Mouse (Mus musculus): ENCODE data around the gene Dck.
"Not testable (repeated sequence)": the region's sequence is repeated elsewhere in the genome, so short reads cannot be mapped to it uniquely, and the experiment has no call there.

Dck gene

DNA sequence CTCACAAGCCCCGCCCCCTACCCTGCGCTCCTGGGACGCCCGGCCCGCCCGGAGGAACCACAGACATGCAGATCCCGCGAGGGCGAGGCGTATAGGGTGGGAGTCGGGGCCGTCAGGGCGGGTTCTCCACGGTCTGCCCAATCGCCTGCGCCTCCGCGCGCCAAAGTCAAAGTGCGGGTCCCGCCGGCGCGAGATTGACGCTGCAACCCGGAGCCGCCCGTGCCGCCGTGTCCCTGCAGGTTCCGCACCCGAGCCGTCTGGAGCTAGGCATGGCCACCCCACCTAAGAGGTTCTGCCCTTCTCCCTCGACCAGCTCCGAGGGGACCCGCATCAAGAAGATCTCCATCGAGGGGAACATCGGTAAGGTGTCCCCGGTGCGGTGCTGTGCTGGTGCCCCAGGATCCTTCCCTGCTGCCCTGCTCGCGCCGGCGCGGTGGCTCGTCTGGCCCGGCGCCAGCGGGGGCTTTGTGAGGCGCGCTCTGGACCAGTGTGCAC is at the start of gene Dck:
Dck (plus strand) TSS at position 10 of the 495 bp plus-strand sequence.
- peak; percentile 97 to 99 for DNase-seq

DNA sequence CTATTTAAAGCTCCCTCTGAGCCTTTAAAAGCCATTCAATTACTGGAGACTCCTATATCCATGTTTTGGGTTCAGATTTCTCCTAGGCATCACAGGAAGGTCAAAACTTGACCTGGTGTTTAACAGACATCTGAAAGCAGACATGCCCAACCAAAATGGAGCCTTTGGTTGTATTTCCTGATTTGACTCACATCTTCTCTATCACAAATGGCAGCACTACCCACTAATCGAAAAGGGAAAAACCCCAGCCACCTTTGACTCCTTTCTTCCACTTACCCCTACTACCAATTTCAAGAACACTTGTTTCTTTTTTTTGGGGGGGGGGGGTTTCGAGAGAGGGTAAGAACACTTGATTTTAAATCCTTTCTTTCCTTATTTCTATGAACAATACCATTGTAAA is 47.8 kb upstream of the Dck start:
- no peak for DNase-seq

DNA sequence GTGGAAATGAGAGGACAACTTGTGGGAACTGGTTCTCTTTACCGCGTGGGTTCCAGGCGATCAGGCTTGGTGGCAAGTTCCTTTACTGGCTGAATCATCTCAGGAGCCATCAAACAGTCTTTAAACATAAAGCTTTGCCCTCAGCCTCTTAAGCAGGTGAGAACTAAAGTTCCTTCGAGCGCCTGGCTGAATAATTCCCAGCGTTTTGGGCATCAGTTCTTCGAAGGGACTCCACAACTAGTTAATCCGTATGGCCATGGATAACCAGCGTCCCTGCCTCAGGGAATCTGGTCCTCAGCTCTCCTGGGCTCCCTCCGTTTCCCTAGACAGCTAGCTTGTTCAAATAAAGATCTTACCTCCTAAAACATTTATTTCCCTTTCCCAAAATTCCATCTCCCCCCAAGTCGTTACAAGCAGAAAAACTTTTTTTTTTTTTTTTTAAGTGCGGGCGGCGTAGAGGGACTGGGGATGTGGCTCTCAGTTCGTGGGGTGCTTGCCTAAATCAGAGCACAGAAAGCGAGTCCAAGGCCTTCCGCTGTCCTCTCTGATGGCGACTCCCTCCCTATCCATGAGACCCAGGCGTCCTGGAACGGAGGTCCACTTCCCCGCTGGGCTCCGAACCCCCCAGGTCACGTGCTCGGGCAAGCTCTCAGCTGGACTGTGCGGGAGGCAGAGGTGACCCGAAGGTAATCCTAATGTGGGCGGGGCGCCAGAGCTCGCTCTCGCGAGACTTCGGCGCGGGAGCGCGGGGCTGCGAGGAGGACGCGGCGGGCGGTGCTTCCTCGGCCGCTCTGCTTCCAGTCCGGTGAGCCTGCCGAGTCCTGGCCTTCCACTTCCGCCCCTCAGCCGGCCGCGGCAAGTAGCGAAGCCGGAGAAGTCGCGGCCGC is 44.4 kb upstream of the Dck start, which contains the start of gene Mob1b:
Mob1b (plus strand) TSS at position 740 of the 887 bp plus-strand sequence.
- DNase-seq, result peak; percentile 100

- no peak for DNase-seq
Observed at GRCm38 (mm10) chr5:88721003-88721475, 43.8 kb upstream of the Dck start.

- DNase-seq, result peak; percentile 51 to 57
Observed at GRCm38 (mm10) chr5:88721565-88722212, 43.1 kb upstream of the Dck start.

DNA sequence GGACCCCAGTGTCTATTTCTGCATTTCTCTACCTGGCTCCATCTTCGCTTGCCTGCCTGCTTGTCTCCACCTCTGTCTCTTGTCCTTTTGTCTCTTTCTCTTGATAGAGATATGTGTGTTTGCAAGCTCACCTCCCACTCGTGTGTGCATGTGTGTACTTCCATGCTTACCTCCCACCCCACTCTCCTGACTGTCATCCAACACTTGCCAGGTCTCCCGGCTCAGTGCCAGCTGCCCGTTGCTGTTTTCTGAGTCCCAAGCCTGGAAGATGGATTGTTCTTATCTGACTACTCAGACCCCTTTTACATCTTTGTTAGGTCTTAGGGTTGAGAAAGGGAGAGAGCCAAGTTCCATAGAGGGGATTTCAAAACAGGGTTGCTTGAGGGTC is 42.6 kb upstream of the Dck start:
- peak; percentile 86 to 89 for DNase-seq

DNA sequence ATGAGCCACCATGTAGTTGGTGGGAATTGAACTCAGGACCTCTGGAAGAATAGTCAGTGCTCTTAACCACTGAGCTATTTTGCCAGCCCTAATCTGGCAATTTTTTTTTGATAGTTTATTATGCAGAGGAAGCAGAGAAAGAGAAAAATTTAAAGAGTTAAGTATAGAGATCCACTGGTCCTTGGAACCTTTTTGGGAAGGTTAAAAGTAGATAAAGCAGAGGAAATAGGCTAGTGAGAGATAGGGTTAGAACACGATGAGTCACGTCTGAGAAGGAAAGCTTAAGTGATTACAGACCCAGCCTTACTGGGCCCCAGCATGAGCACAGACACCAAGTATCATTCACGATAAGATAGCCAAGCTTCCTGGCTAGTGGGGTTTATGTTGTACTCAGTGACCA is 40.8 kb upstream of the Dck start:
- DNase-seq, result no peak

GRCm38 (mm10) chr5:88727593-88728144 is 37.1 kb upstream of the Dck start:
- DNase-seq, result no peak

DNA sequence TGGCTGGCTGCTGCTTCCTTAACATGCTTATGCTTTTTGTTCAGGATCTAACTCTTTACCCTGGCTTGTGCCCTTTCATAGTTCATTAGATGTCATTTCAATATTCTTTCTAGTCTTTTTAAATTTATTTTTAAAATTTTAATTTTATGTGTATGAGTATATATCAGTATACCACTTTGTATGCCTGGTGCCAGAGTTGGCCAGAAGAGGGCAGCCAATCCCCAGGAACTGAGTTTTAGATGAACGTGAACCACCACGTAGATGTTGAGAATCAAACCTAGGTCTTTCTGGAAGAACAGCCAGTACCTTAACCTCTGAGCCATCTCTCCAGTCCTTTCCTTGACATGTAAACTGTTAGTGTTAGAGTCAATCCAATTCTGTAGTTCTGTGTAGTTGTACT is 30.0 kb upstream of the Dck start:
- peak in 1 of 2 experiments; percentile 39 for DNase-seq

GRCm38 (mm10) chr5:88741065-88741464 is 23.7 kb upstream of the Dck start:
- DNase-seq, result not testable (repeated sequence)

DNA sequence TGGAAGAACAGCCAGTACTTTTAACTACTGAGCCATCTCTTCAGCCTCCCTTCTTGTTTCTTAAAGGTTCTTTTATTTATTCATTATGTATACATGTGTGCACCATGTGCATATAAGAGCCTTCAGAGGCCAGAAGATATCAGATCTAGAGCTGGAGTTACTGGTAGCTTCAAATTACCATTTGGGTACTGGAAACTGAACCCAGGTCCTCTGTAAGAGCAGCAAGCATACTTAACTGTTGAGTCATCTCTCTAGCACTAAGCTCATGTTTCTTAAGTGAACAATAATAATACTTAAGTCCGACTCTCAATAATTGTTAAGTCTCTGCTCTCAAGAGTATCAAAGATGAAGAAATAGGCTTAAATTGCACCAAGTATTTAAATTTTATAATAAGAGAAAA is 17.0 kb upstream of the Dck start:
- no peak for DNase-seq

DNA sequence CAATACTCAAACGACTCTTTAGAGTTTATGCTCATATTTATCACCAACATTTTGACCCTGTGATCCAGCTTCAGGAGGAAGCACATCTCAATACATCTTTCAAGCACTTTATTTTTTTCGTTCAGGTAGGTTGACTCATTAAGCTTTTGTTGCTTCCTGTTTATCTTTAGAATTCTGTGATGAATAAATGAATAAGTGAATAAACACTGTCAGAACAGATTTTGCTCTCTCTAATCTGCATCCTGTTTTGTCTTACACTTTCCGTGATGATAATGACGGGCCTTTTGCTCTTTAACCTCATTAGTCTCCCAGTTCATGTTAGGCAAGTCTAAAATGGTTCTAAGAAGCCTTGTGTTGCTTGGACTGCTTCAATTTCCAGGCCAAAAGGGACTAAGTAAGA is 11.6 kb upstream of the Dck start:
- DNase-seq, result no peak

DNA sequence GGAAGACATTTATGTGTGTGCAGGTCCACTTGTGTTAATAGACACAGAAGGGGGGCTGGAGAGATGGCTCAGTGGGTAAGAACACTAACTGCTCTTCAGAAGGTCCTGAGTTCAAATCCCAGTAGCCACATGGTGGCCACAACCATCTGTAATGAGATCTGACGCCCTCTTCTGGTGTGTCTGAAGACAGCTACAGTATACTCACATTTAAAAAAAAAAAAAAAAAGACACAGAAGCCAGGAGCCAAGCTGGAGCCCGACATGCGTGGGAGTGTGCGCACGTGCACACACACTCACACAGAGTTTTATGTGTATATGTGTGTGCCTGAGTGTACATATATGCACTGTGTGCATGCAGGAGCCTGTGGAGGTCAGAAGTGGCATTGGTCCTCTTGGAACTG is 2.2 kb upstream of the Dck start:
- no peak for DNase-seq

- no peak for DNase-seq
Observed at GRCm38 (mm10) chr5:88764430-88764986, 288 bp upstream of the Dck start.

- DNase-seq, result no peak
Observed at GRCm38 (mm10) chr5:88765587-88765986, 791 bp downstream of the Dck start.

DNA sequence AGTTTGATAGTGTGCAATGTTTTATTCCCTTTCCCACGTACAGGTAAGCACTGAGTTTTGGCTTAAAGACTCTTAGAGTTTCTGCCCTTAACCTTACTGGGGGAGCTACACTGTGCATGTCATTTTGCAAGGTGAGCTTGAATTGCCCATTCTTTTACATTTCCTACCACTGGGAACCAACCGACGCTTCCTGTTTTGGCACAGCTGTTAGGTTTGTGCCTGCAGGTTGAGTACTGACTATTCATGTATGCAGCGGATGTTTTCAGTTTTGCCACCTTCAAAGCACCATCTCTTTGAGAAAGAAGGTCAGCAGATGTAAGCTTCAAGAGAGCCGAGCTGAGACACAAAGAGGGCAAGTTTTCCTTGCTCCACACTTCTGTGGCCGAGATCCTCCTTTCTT is 1.3 kb downstream of the Dck start:
- DNase-seq, result no peak

DNA sequence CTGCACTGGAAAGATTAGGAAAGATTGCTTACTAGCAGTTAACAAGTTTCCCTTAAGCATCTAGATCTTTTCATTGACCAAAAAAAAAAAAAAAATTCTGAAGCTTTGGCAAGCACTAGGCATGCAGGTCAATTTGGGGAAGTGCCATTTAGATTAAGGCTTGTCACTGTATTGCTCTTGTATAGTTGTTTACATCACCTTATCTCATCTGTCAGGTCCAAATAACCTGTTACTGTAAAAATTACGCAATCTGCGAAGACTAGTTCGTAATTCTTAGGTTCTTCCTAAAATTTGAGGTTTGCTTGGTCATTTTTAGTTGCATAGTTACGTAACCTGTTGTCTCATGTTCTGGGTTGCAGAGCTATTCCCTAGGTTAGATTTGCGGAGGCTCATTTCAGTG is 2.1 kb downstream of the Dck start:
- no peak for DNase-seq

DNA sequence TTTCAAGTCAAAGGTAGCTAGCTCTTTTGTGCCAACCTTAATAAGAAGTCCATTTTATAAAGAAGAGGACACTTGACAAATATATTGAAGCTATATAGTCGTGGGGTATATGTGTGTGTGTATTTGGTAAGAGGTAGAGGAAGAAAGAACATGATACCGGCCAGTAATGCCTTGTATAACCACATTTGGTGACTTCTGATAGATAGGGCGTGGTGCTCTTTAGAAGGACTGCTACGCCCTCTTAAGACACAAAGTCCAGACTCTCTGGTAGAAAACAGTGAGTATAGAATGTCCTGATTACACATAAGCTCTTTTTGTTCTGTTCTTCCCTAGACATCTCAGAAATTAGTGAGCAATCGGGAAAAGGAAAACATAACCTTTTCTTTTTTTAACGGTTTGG is 3.4 kb downstream of the Dck start:
- DNase-seq, result no peak

GRCm38 (mm10) chr5:88782072-88782765 is 17.4 kb downstream of the Dck start:
- no peak for DNase-seq

DNA sequence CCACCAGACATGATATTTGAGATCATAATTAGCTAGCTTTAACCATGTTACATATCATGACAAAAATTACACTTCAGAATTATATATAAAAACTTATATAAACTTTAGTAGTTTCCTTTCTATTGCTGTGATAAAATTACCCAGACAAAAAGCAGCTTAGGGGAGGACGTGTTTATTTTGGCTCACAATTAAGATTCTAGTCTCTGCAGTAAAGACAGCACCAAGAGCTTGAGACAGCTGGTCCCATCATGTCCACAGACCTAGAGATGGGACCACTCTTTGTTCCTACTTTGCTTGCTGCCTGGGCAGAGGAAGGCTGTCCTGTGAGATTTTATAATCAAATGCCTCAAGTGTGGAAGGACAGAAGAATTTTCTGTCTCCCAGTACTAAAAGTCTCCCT is 20.3 kb downstream of the Dck start:
- no peak for DNase-seq

- DNase-seq, result no peak
Observed at GRCm38 (mm10) chr5:88790675-88791074, 25.9 kb downstream of the Dck start.

Measured in cerebellum, postnatal 14 days (tissue).